11 mouse cellular contexts compared by ENCODE assay signal in the genomic region with DNA sequence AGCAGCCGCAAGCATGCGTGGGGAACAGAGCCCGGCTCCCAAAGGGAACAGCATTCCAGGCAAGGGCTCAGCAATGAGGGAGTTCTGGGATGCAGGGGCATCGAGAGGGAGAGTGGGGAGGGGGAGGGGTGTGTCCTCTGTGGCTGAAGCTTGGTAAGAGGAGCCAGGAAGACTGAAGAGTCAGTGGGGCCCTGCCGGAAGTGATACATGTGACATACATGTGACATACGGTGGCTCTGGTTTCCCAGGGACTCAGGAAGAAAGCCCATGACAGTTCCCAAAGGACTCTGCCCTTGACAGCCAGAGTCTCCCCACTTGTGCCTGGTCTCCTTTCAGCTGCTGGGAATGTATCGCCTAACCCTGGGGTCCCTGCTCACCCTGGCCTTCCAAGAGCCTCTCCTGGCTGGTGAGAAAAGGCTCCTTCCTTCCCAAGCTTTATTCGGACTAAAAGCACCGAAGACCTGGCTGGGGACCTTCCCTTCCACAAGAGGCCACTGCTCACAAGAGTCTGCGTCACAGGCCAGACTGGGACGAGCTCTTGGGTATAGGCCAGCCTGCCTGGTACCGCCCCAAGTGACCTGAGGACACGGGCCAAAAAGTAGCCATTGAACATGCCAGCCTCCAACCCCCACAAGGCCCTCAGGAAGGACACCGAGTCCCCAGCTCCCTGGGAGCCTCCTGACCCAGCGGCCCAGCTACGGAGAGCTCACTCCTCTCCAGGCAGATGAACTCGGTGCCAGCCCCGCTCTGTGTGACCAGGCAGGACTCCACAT. TPM values are rescaled to one million over a fixed set of nuclear protein-coding genes. Genes with fewer than 3 reads are reported as not detected.
A peak's percentile ranks its signal among the peaks of the same experiment; 100 is the strongest.
DNase-seq lines count a peak whose midpoint lies in the region; ATAC-seq and TF ChIP-seq lines count a peak whose summit lies in the region.
"Had no signal": no experiment of that assay in that cellular context is flagged by ENCODE, and none has a peak within 500 bp of the region (broad histone marks: within the 10 kb centered on the region; RNA-seq: fewer than 3 reads in every experiment).

No protein-coding gene starts in this region.

- peak; percentile 70 for DNase-seq in kidney, adult 11 months
- peak; percentile 27 for DNase-seq in CD4-positive helper T cell, adult 2 months (ENCODE audit: low read depth, low spot score)
- DNase-seq in gastrocnemius, postnatal 10 days = peak; percentile 61
- peak; percentile 73 to 78 for DNase-seq in heart, postnatal 36 days
- DNase-seq in right cerebral cortex, adult 2 months (ENCODE audit: low spot score in 2 of 2) = no peak
- DNase-seq in forebrain, embryonic 14.5 days (ENCODE audit: low spot score) = no peak
- DNase-seq in layer of hippocampus, adult 2 months (ENCODE audit: low spot score in 2 of 2) = no peak

- H3K27ac ChIP-seq in kidney, embryonic 16.5 days (ENCODE audit: low read length) = no peak overlapping the region
- no peak overlapping the region for H3K27ac ChIP-seq in forebrain, embryonic 14.5 days (ENCODE audit: low read depth, low read length)
- H3K27ac ChIP-seq in layer of hippocampus, adult 2 months = no peak overlapping the region
- H3K27ac ChIP-seq: intestine, embryonic 15.5 days; limb, embryonic 15.5 days had no signal

- intact Hi-C loops in heart, postnatal 36 days (cut with DNase I) = no loop called here

- no peaks in the 10 kb centered on the region for H3K9me3 ChIP-seq in kidney, embryonic 16.5 days (ENCODE audit: low read length)
- H3K9me3 ChIP-seq in forebrain, embryonic 14.5 days (replicated peaks; ENCODE audit: control insufficient read depth, low read length) = no peaks in the 10 kb centered on the region
- H3K9me3 ChIP-seq: intestine, embryonic 15.5 days; limb, embryonic 15.5 days had no signal

- ATAC-seq in kidney, embryonic 16.5 days (ENCODE audit: low FRiP score, low TSS enrichment) = no peak
- ATAC-seq in forebrain, embryonic 14.5 days = no peak
- ATAC-seq: intestine, embryonic 15.5 days had no signal

- H3K9ac ChIP-seq in kidney, embryonic 16.5 days (replicated peaks; ENCODE audit: low read length) = no peak overlapping the region
- no peak overlapping the region for H3K9ac ChIP-seq in forebrain, embryonic 14.5 days (ENCODE audit: low read length)
- H3K9ac ChIP-seq: intestine, embryonic 15.5 days; limb, embryonic 15.5 days had no signal

- no peaks in the 10 kb centered on the region for H3K27me3 ChIP-seq in kidney, embryonic 16.5 days (ENCODE audit: insufficient read depth, low read length)
- H3K27me3 ChIP-seq in forebrain, embryonic 14.5 days (replicated peaks; ENCODE audit: control insufficient read depth, insufficient read depth, low read length) = no peaks in the 10 kb centered on the region
- H3K27me3 ChIP-seq: intestine, embryonic 15.5 days; limb, embryonic 15.5 days had no signal

- H3K4me2 ChIP-seq in kidney, embryonic 16.5 days (replicated peaks; ENCODE audit: low read depth, low read length) = no peak overlapping the region
- no peak overlapping the region for H3K4me2 ChIP-seq in forebrain, embryonic 14.5 days (ENCODE audit: low read length)
- H3K4me2 ChIP-seq: intestine, embryonic 15.5 days; limb, embryonic 15.5 days had no signal

- H3K4me1 ChIP-seq in kidney, embryonic 16.5 days (ENCODE audit: insufficient read depth, low read length) = peaks cover 28% of the 10 kb centered on the region
- H3K4me1 ChIP-seq in forebrain, embryonic 14.5 days (ENCODE audit: control insufficient read depth, insufficient read depth, low read length) = no peaks in the 10 kb centered on the region

- H3K4me3 ChIP-seq in kidney, embryonic 16.5 days (ENCODE audit: low read length) = no peak overlapping the region
- H3K4me3 ChIP-seq in forebrain, embryonic 14.5 days (ENCODE audit: low read depth, low read length) = no peak overlapping the region
- H3K4me3 ChIP-seq in layer of hippocampus, adult 2 months = no peak overlapping the region
- H3K4me3 ChIP-seq: intestine, embryonic 15.5 days; limb, embryonic 15.5 days; myocyte had no signal

- no peak for TF ChIP-seq CTCF in layer of hippocampus, adult 2 months (conservative IDR thresholded peaks at IDR 0.05)

- 68% methylated on average over 18 of the region's 18 CpGs for WGBS in kidney, embryonic 16.5 days
- 84% methylated on average over 18 of the region's 18 CpGs for WGBS in forebrain, embryonic 14.5 days

- no peaks in the 10 kb centered on the region for H3K36me3 ChIP-seq in kidney, embryonic 16.5 days (ENCODE audit: insufficient read depth, low read length)
- no peaks in the 10 kb centered on the region for H3K36me3 ChIP-seq in forebrain, embryonic 14.5 days (ENCODE audit: control insufficient read depth, insufficient read depth, low read length)
- H3K36me3 ChIP-seq: intestine, embryonic 15.5 days; limb, embryonic 15.5 days had no signal

RNA-seq across cellular contexts. Expression of a gene that starts 24.1 kb away (rescaled TPM):
- 35.4 and 37.0 TPM in 2 replicates for polyA plus RNA-seq in kidney, embryonic 16.5 days (2015; fragmentation: Nextera tagmentation; extraction: Ambion mirVana)
- 100 to 1,000 TPM; 121 to 129 TPM for total RNA-seq in gastrocnemius, postnatal 10 days (2021)
- 100 to 1,000 TPM; 159 to 209 TPM for total RNA-seq in heart, postnatal 36 days (2021)
- 29.9 and 31.1 TPM in 2 replicates for polyA plus RNA-seq in forebrain, embryonic 14.5 days (2014; fragmentation: Nextera tagmentation; extraction: Ambion mirVana)
- 1 to 10 TPM; 3.0 to 4.5 TPM for total RNA-seq in layer of hippocampus, adult 2 months (2021)

RNA-seq across cellular contexts. Expression of a gene that starts 44.5 kb away (rescaled TPM):
- 143 and 146 TPM in 2 replicates for polyA plus RNA-seq in kidney, embryonic 16.5 days (2015; fragmentation: Nextera tagmentation; extraction: Ambion mirVana)
- 10 to 100 TPM; 27.9 to 31.5 TPM for total RNA-seq in gastrocnemius, postnatal 10 days (2021)
- 10 to 100 TPM; 24.0 to 24.7 TPM for total RNA-seq in heart, postnatal 36 days (2021)
- 148 and 156 TPM in 2 replicates for polyA plus RNA-seq in forebrain, embryonic 14.5 days (2014; fragmentation: Nextera tagmentation; extraction: Ambion mirVana)
- total RNA-seq in layer of hippocampus, adult 2 months (2021) = 10 to 100 TPM; 76.7 to 90.6 TPM

Comparison
In these comparisons a context has a peak if more than half of its experiments do, and no peak if none do; other contexts are left out.
1. DNase-seq: peak in kidney, adult 11 months (single experiment), CD4-positive helper T cell, adult 2 months (single experiment), gastrocnemius, postnatal 10 days (single experiment) and heart, postnatal 36 days (2 of 2); none in right cerebral cortex, adult 2 months (0 of 2), forebrain, embryonic 14.5 days (single experiment) and layer of hippocampus, adult 2 months (0 of 2).
2. RNA of a gene that starts 24.1 kb away (total RNA-seq): 159 to 209 TPM in heart, postnatal 36 days and 121 to 129 TPM in gastrocnemius, postnatal 10 days; 3.0 to 4.5 TPM in layer of hippocampus, adult 2 months; every median in the first group is over 10 times any median in the second.